Mouse (Mus musculus) retina, postnatal 7 days (tissue): Measurements from ENCODE around the gene L1td1.
"Not testable (repeated sequence)": the region's sequence is repeated elsewhere in the genome, so short reads cannot be mapped to it uniquely, and the experiment has no call there.

ENCODE experiments used
- DNase-seq: peaks from one replicate; pipeline ENCODE4 v3.0.0-alpha.2; 2012; ENCODE audit warnings: low read depth, low spot score

Gene L1td1

DNA sequence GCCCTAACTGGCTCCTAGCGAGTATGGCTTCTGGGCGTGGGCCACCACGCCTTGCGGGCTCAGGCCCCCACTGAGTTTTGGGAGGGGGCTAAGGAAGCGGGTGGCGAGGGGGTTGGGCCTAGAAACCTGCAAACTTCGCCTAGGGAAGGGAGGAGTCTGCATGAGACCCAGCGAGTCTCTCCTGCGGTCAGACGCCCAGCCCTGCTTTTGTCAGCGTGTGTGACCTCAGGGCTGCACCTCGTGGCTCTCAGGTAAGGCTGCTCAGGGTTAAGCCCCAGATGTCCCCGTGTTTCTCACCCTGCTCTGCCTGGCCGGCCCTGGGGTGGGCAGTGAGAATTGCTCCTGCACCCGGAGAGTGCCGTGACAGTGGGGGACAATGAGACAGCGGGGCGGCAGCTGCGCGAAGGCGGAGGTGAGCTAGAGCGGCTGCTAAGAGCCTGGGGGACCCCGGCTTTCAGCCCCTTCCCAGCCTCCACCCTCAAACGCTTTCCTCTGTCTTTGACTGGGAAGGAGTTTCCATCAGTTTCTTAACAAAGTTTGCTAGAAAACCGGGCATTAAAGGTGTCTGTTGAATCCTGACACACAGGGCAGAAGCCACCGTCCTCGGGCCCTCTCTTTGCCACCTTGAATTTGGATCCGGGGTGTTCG, at the start of gene L1td1:
L1td1 (plus strand) TSS at position 145 of the 648 bp plus-strand sequence.
- DNase-seq: no peak

DNA sequence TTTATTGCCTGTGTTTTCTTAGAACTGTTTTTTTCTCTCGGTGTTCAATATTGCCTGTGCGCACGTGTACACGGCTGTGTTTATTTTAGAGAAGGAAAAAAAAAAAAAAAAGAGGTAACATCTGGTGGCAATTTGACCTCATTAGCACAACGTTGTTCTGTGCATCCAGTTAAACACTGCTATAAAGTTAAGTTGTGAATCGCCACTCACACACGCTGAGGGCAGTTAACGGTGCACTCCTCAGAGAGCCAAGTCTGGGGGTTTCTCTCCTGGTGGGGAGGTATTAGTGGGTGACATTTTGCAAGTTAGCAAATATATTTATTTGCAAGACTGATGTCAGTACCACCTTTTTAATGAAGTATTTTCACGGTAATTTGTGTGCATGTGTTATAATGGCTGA, 49.0 kb upstream of the L1td1 start:
- no peak for DNase-seq

DNA sequence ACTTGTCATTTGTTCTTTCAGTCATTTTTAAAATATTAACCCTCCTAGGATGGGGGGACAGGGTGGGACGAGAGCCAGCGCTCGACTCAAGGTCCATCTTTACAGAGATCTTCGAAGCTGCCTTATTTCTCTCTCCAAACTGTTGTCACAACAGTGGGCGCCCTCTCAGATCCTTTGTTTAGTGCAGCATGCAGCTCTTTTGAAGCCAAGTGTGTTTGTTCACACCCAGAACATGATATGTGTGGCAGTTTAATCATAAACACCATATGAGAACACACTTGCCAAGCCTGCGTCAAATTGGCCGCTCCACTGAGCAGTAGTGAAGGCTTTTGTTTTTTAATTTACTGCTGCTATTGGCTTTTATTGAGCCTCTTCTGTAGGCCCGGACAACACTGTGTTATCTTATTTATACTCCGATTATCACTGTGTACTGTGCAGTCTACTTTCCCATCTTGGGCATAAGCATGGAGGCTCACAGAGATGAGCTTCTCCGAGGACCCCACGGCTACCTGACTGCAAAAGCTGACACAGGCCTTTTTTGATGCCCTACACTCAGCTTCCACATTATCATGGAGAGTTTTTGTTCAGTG, 39.8 kb upstream of the L1td1 start:
- DNase-seq: no peak

DNA sequence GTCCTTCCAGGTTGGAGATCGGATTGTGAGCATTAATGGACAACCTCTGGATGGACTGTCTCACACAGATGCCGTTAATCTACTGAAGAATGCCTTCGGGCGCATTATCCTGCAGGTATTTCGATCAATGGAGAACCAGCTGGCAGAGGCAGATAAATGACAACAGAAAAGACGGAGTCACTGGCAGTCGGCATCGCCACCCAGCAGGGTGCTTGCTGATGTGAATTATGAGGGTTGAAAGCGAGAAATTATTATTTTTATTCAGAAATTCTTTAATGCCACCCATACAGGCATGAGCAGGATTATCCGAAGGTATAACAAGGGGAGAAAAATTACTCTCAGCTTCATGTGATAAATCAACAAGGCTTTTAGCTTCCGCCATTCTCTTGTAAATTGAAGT, 38.4 kb upstream of the L1td1 start:
- DNase-seq: no peak

- no peak for DNase-seq
Observed at GRCm38 (mm10) chr4:98688520-98688919, 38.0 kb upstream of the L1td1 start.

- DNase-seq: no peak
Observed at GRCm38 (mm10) chr4:98689988-98690387, 36.5 kb upstream of the L1td1 start.

- DNase-seq: no peak
Observed at GRCm38 (mm10) chr4:98693465-98694185, 32.9 kb upstream of the L1td1 start.

DNA sequence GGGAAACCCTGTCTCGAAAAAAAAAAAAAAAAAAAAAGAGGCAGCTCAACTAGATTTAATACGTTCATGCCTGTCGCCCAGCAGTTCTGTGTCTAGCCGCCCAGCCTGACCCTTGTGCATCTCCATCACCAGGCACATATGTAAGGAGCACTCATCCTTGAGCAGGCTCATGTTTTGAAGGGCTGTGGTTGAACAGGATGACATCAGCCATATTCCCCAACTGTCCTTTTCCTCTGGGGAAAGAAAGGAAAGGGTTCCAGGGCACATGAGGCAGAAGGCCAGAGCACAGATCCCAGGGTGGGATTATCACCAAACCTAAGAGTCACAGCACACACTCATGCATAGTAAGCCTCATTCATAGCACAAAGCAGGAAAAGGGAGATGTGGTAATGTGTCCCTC, 28.6 kb upstream of the L1td1 start:
- DNase-seq: no peak

- no peak for DNase-seq
Observed at GRCm38 (mm10) chr4:98698921-98699320, 27.6 kb upstream of the L1td1 start.

DNA sequence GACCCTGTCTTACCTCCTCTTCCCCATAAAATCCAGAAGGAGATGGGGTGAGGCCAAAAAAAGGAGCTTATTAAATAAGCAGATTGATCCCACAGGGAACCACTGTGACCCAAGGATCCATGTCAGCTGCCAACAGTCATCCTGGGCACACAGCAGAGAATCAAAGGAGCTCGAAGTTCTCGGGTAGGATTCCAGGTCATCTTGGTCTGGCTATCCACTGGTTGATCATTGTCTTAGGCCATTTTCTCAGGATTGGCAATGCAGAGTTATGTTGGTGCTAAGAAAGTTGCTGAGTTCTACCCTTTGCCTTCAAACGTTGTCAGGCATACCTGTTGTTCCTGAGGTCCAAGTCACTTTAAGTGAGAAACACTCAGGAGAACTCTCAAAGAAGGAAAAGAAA, 26.4 kb upstream of the L1td1 start:
- DNase-seq: no peak

DNA sequence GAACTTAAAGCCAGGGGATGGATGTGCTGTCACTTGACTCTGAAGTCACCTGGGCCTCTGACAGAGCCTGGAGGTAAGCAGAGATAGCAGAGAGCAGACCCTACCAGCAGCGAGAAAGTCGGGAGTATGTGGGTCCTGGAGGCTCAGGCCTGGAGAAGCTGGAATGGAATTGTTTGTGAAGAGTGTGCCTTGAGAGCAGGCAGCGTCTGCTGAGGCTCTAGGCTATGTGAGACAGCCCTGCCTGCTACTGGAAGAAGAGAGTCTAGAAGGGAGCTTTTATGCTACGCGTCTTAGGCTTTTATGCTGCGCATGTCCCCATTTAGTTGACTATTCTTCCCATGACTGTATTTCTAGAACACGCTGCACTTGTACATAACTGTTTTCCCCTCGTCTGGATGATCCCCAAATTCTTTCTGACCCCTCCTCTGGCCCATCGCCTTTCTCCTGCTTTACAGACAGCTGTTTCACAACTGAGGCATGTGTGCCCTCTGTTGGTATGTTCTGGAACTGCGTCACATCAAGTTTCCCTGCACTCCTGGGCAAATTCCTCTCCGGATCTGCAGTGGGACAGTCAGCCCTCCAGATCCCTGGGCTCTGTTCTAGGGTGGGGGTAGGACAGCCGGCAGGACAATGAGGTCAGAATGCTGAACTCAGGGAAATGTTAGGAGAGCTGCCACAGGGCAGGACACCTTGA, 24.2 kb upstream of the L1td1 start:
- peak; percentile 45 for DNase-seq

DNA sequence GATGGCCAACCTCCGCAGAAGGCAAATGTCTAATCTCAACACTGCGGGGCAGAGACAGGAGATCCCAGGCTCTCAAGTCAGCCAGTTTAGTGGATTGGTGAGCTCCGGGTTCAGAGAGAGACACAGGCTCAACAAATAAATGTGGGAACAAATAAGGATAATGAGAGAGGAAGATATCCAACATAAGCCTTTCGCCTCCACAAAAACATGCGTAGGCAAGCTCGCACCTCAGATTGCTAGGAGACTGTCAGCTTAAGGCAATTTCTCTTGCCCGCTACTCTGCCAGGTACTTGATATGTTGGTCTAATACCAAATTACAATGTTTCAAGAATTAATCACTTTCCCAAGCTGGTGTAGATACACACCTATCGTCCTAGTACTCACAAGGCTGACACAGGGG, 15.6 kb upstream of the L1td1 start:
- DNase-seq: no peak

DNA sequence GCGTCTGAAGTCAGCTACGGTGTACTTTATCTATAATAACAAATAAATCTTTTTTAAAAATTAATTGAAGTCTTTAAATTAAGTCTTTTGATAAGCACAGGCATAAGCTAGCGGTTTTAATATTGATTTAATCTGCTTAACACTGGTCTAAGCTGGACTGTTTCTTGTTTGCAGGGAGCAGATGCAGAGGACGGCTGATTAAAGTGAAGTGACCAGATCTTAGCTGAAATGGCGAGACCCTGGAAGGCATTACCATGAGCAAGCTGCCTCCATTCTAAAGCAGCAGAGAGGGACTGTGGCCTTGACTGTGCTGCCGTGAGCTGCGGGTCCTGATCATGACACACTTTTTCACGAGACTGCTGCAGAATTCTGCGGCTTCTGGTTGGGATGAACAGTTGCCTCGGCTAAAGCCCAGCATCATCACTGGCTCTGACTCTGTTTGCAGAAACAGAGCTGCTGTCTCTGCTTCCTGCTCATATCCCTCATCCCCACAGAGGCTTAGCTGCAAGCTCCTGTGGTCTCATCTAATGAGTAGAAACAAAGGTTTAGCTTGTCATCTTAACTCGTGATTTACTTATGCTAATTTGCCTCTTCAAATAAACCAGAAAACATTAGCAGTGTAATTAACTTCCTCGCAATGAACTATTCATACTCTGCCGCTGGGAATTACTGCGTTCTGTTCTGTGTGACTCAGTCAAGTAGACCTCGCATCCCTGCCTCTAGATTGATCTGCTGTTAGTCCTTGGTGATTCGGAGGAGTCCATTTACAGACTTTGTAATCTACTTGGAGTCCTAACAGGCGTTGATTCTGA, 8.6 kb upstream of the L1td1 start:
- no peak for DNase-seq

GRCm38 (mm10) chr4:98718547-98718917, 8.0 kb upstream of the L1td1 start:
- DNase-seq: no peak

DNA sequence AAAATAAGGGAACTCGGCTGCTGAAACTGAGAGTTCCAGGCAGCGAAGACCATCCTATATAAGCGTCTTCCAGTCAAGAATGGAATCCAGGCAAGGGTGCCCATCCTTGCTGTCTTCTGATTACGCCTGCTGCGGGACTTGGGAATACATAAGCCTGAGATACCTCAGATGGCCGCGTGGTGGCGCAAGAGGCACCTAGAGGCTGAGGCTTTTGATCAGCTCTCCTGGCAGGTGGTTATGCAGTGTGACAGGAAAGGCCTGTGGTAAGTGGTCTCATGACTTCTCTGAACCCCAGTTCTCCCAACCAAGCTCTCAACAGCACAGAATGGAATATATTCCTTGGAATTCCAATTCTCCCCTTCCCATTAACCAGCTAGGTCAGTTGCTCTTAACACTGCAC, 4.1 kb upstream of the L1td1 start:
- peak; percentile 65 for DNase-seq

DNA sequence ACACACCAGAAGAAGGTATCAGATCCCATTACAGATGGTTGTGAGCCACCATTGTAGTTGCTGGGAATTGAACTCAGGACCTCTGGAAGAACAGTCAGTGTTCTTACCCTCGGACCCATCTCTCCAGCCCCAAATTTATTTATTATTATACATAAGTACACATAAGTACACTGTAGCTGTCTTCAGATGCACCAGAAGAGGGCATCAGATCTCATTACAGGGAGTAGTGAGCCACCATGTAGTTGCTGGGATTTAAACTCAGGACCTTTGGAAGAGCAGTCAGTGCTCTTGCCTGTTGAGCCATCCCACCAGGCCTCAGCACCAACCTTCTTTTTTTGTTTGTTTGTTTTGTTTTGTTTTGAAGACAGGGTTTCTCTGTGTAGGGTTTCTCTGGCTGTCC, 1.9 kb upstream of the L1td1 start:
- not testable (repeated sequence) for DNase-seq

DNA sequence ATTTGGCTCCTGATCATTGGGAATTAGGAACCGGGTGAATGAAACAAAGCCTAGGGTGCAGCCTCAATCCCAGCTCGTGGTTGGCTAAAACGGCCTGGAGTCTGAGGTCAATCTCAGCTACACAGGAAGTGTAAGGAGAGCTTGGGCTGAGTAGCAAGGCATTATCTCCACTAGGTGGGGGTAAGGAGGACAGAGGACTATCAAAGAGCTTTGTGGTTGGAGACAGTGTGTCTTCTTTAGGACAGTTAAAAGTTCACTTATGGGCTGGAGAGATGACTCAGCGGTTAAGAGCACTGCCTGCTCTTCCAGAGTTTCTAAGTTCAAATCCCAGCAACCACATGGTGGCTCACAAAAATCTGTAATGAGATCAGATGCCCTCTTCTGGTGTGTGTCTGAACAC, 1.1 kb upstream of the L1td1 start:
- DNase-seq: no peak

DNA sequence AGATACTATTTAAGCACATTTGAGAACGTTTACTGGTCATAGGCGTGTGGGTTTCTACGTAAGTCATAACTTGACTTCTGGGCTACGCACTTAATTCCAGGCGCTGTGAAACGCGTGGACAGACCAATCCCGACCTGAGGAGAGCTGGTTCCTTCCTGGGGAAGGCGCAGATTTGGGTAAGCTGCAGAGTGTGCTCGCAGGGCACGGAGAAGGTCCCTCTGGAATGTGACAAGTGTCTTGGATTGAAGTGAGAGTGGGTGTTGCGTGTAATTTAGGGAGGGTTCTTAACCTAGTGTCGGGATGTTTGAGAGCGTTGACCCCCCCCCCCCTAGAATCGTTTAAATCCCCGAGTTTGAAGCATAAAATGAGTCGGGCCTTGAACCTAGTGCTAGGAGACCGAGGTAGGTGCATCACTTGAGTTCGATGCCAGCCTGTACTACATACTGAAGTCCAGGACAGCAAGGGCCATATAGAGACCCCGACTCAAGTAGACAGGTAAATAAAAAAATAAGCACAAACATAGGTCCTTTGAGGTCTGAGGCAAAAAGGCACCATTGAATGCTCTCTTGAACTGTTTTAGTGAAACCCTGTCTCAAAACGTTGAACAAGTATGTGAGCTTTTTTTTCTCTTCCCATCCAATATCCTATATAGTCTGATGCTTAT, 893 bp downstream of the L1td1 start:
- DNase-seq: no peak

DNA sequence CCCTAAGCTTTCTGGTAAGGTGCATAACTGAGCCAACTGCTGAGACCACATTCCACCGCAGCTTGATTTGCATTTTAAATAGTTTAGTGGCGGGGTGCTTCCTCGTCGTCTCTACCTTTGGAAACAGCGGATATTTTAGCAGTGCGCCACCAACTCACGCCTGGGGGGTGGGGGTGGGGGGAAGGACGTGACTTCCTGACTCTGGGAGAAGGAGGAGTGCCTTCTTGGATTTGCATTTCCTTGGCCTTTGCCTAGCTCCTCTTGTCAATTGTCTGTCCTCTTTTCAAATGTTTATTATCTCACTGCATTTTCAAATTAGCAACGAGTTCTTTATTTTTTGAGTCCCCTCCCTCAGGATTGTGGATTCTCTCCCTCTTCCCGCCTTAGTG, 1.4 kb downstream of the L1td1 start:
- no peak for DNase-seq

- no peak for DNase-seq
Observed at GRCm38 (mm10) chr4:98728716-98729115, 2.2 kb downstream of the L1td1 start.

GRCm38 (mm10) chr4:98733660-98734059, 7.1 kb downstream of the L1td1 start:
- DNase-seq: no peak
